20 mouse cellular contexts compared by ENCODE assay signal in genomic region chr5:138163046-138163445, GRCm38 (mm10). TPM values are rescaled to one million over a fixed set of nuclear protein-coding genes. Genes with fewer than 3 reads are reported as not detected.
A peak's percentile ranks its signal among the peaks of the same experiment; 100 is the strongest.
DNase-seq lines count a peak whose midpoint lies in the region; ATAC-seq lines count a peak whose summit lies in the region.
"Had no signal": no experiment of that assay in that cellular context is flagged by ENCODE, and none has a peak within 500 bp of the region (broad histone marks: within the 10 kb centered on the region; RNA-seq: fewer than 3 reads in every experiment).

No protein-coding gene starts in this region.

- ATAC-seq in forebrain, embryonic 12.5 days (ENCODE audit: low FRiP score): no peak
- ATAC-seq in forebrain, embryonic 16.5 days: no peak
- no peak for ATAC-seq in neural tube, embryonic 12.5 days (ENCODE audit: low FRiP score, low read depth)
- no peak for ATAC-seq in limb, embryonic 12.5 days (ENCODE audit: insufficient number of reproducible peaks, insufficient read depth, low FRiP score, low TSS enrichment, low read depth)
- ATAC-seq in kidney, embryonic 14.5 days (ENCODE audit: low FRiP score, low TSS enrichment): no peak
- ATAC-seq: Patski had no signal

- H3K9ac ChIP-seq in forebrain, embryonic 12.5 days: peak overlapping the region; percentile 0; the same call in 1 of the 2 replicates
- no peak overlapping the region for H3K9ac ChIP-seq in forebrain, embryonic 16.5 days (replicated peaks; ENCODE audit: low read depth, low read length)
- no peak overlapping the region for H3K9ac ChIP-seq in neural tube, embryonic 12.5 days
- H3K9ac ChIP-seq in limb, embryonic 12.5 days (replicated peaks): no peak overlapping the region
- H3K9ac ChIP-seq in kidney, embryonic 14.5 days (ENCODE audit: low read depth, low read length): no peak overlapping the region
- H3K9ac ChIP-seq: limb, embryonic 15.5 days; lung, embryonic 14.5 days; midbrain, embryonic 12.5 days had no signal

- H3K4me3 ChIP-seq in forebrain, embryonic 12.5 days (replicated peaks): no peak overlapping the region
- no peak overlapping the region for H3K4me3 ChIP-seq in forebrain, embryonic 16.5 days (replicated peaks; ENCODE audit: low read length)
- H3K4me3 ChIP-seq in neural tube, embryonic 12.5 days: no peak overlapping the region
- H3K4me3 ChIP-seq in limb, embryonic 12.5 days (replicated peaks): peak overlapping the region; percentile 13; the same call in 1 of the 2 replicates
- no peak overlapping the region for H3K4me3 ChIP-seq in kidney, embryonic 14.5 days (ENCODE audit: low read length)
- H3K4me3 ChIP-seq: heart, adult 2 months; layer of hippocampus, adult 2 months; midbrain, embryonic 12.5 days had no signal

- DNase-seq in neural tube, embryonic 10.5 days (ENCODE audit: extremely low spot score, low spot score): no peak
- DNase-seq in thymus, postnatal 14 days: no peak
- DNase-seq: adrenal gland, postnatal 14 days; cerebellum, adult 11 months; heart, adult 2 months; heart, postnatal 36 days; kidney, adult 2 months; kidney, postnatal 14 days; layer of hippocampus, postnatal 36 days; lung, embryonic 14.5 days; lung, postnatal 36 days had no signal

- no peaks in the 10 kb centered on the region for H3K27me3 ChIP-seq in forebrain, embryonic 12.5 days
- no peaks in the 10 kb centered on the region for H3K27me3 ChIP-seq in forebrain, embryonic 16.5 days (replicated peaks; ENCODE audit: control insufficient read depth, insufficient read depth, low read length)
- H3K27me3 ChIP-seq in neural tube, embryonic 12.5 days (replicated peaks): no peaks in the 10 kb centered on the region
- H3K27me3 ChIP-seq in limb, embryonic 12.5 days: no peaks in the 10 kb centered on the region
- H3K27me3 ChIP-seq in kidney, embryonic 14.5 days (ENCODE audit: control insufficient read depth, insufficient read depth, low read length): no peaks in the 10 kb centered on the region
- H3K27me3 ChIP-seq: limb, embryonic 15.5 days; midbrain, embryonic 12.5 days; Patski had no signal

- H3K36me3 ChIP-seq in forebrain, embryonic 12.5 days (replicated peaks): peaks cover 60% of the 10 kb centered on the region
- H3K36me3 ChIP-seq in forebrain, embryonic 16.5 days (ENCODE audit: control insufficient read depth, insufficient read depth): peaks cover 45% of the 10 kb centered on the region
- H3K36me3 ChIP-seq in neural tube, embryonic 12.5 days: peaks cover 55% of the 10 kb centered on the region
- peaks cover 58% of the 10 kb centered on the region for H3K36me3 ChIP-seq in limb, embryonic 12.5 days
- H3K36me3 ChIP-seq in kidney, embryonic 14.5 days (ENCODE audit: control insufficient read depth, insufficient read depth, low read length): peaks cover 55% of the 10 kb centered on the region

- H3K27ac ChIP-seq in forebrain, embryonic 12.5 days: no peak overlapping the region
- H3K27ac ChIP-seq in forebrain, embryonic 16.5 days (ENCODE audit: low read length): no peak overlapping the region
- no peak overlapping the region for H3K27ac ChIP-seq in neural tube, embryonic 12.5 days
- H3K27ac ChIP-seq in limb, embryonic 12.5 days: no peak overlapping the region
- no peak overlapping the region for H3K27ac ChIP-seq in kidney, embryonic 14.5 days (ENCODE audit: low read depth, low read length)
- H3K27ac ChIP-seq: heart, adult 2 months; layer of hippocampus, adult 2 months; limb, embryonic 15.5 days; midbrain, embryonic 12.5 days had no signal

- H3K4me1 ChIP-seq in forebrain, embryonic 12.5 days: peaks cover 19% of the 10 kb centered on the region
- H3K4me1 ChIP-seq in forebrain, embryonic 16.5 days (replicated peaks; ENCODE audit: control insufficient read depth, insufficient read depth, low read length): peaks cover 21% of the 10 kb centered on the region
- peaks cover 13% of the 10 kb centered on the region; the same call in 1 of the 2 replicates for H3K4me1 ChIP-seq in neural tube, embryonic 12.5 days
- H3K4me1 ChIP-seq in limb, embryonic 12.5 days (replicated peaks): peaks cover 12% of the 10 kb centered on the region
- H3K4me1 ChIP-seq in kidney, embryonic 14.5 days (ENCODE audit: control insufficient read depth, insufficient read depth, low read length): peaks cover 11% of the 10 kb centered on the region; the same call in 1 of the 2 replicates

- H3K9me3 ChIP-seq in forebrain, embryonic 12.5 days: no peaks in the 10 kb centered on the region
- H3K9me3 ChIP-seq in forebrain, embryonic 16.5 days (ENCODE audit: control insufficient read depth, low read length): no peaks in the 10 kb centered on the region
- no peaks in the 10 kb centered on the region for H3K9me3 ChIP-seq in neural tube, embryonic 12.5 days
- no peaks in the 10 kb centered on the region for H3K9me3 ChIP-seq in limb, embryonic 12.5 days
- H3K9me3 ChIP-seq in kidney, embryonic 14.5 days (ENCODE audit: control insufficient read depth, low read length): no peaks in the 10 kb centered on the region
- H3K9me3 ChIP-seq: limb, embryonic 15.5 days; midbrain, embryonic 12.5 days had no signal

- 86% methylated on average over 6 of the region's 6 CpGs for WGBS in forebrain, embryonic 12.5 days
- 71% methylated on average over 6 of the region's 6 CpGs for WGBS in forebrain, embryonic 16.5 days
- WGBS in neural tube, embryonic 12.5 days: 71% methylated on average over 6 of the region's 6 CpGs
- WGBS in limb, embryonic 12.5 days: 64% methylated on average over 6 of the region's 6 CpGs
- WGBS in kidney, embryonic 14.5 days: 66% methylated on average over 6 of the region's 6 CpGs

- no peak overlapping the region for H3K4me2 ChIP-seq in forebrain, embryonic 12.5 days
- no peak overlapping the region for H3K4me2 ChIP-seq in forebrain, embryonic 16.5 days (ENCODE audit: low read length)
- 0 out of 2 replicates have a peak overlapping the region, but pooled peaks have one; percentile 12 for H3K4me2 ChIP-seq in neural tube, embryonic 12.5 days (replicated peaks)
- no peak overlapping the region for H3K4me2 ChIP-seq in limb, embryonic 12.5 days
- H3K4me2 ChIP-seq in kidney, embryonic 14.5 days (replicated peaks; ENCODE audit: low read depth, low read length): no peak overlapping the region
- H3K4me2 ChIP-seq: limb, embryonic 15.5 days had no signal

RNA-seq across cellular contexts. Expression of gene Cops6, which starts 2.2 kb away (rescaled TPM):
- polyA plus RNA-seq in forebrain, embryonic 12.5 days (2016; fragmentation: Nextera tagmentation; extraction: Ambion mirVana): 274 and 282 TPM in 2 replicates
- polyA plus RNA-seq in forebrain, embryonic 16.5 days (2015; fragmentation: Nextera tagmentation; extraction: Ambion mirVana): 281 and 305 TPM in 2 replicates
- 301 and 312 TPM in 2 replicates for polyA plus RNA-seq in neural tube, embryonic 12.5 days (2016; fragmentation: Nextera tagmentation; extraction: Ambion mirVana)
- 332 and 333 TPM in 2 replicates for polyA plus RNA-seq in limb, embryonic 12.5 days (2016; fragmentation: Nextera tagmentation; extraction: Ambion mirVana)
- polyA plus RNA-seq in kidney, embryonic 14.5 days (2014; fragmentation: Nextera tagmentation; extraction: Ambion mirVana): 253 and 294 TPM in 2 replicates

RNA-seq across cellular contexts. Expression of gene Zfp113, which starts 7.5 kb away (rescaled TPM):
- polyA plus RNA-seq in forebrain, embryonic 12.5 days (2016; fragmentation: Nextera tagmentation; extraction: Ambion mirVana): 43.9 and 44.1 TPM in 2 replicates
- 39.4 and 43.9 TPM in 2 replicates for polyA plus RNA-seq in forebrain, embryonic 16.5 days (2015; fragmentation: Nextera tagmentation; extraction: Ambion mirVana)
- 35.6 and 40.3 TPM in 2 replicates for polyA plus RNA-seq in neural tube, embryonic 12.5 days (2016; fragmentation: Nextera tagmentation; extraction: Ambion mirVana)
- polyA plus RNA-seq in limb, embryonic 12.5 days (2016; fragmentation: Nextera tagmentation; extraction: Ambion mirVana): 23.4 and 27.4 TPM in 2 replicates
- polyA plus RNA-seq in kidney, embryonic 14.5 days (2014; fragmentation: Nextera tagmentation; extraction: Ambion mirVana): 13.4 and 26.1 TPM in 2 replicates

RNA-seq across cellular contexts. Expression of gene Ap4m1, which starts 8.8 kb away (rescaled TPM):
- polyA plus RNA-seq in forebrain, embryonic 12.5 days (2016; fragmentation: Nextera tagmentation; extraction: Ambion mirVana): 24.6 and 27.5 TPM in 2 replicates
- 27.8 and 31.9 TPM in 2 replicates for polyA plus RNA-seq in forebrain, embryonic 16.5 days (2015; fragmentation: Nextera tagmentation; extraction: Ambion mirVana)
- 23.5 and 24.1 TPM in 2 replicates for polyA plus RNA-seq in neural tube, embryonic 12.5 days (2016; fragmentation: Nextera tagmentation; extraction: Ambion mirVana)
- polyA plus RNA-seq in limb, embryonic 12.5 days (2016; fragmentation: Nextera tagmentation; extraction: Ambion mirVana): 32.0 and 36.3 TPM in 2 replicates
- polyA plus RNA-seq in kidney, embryonic 14.5 days (2014; fragmentation: Nextera tagmentation; extraction: Ambion mirVana): 18.1 and 22.6 TPM in 2 replicates

RNA-seq across cellular contexts. Expression of gene Mcm7, which starts 9.2 kb away (rescaled TPM):
- polyA plus RNA-seq in forebrain, embryonic 12.5 days (2016; fragmentation: Nextera tagmentation; extraction: Ambion mirVana): 313 and 320 TPM in 2 replicates
- polyA plus RNA-seq in forebrain, embryonic 16.5 days (2015; fragmentation: Nextera tagmentation; extraction: Ambion mirVana): 173 and 191 TPM in 2 replicates
- 197 and 198 TPM in 2 replicates for polyA plus RNA-seq in neural tube, embryonic 12.5 days (2016; fragmentation: Nextera tagmentation; extraction: Ambion mirVana)
- 298 and 302 TPM in 2 replicates for polyA plus RNA-seq in limb, embryonic 12.5 days (2016; fragmentation: Nextera tagmentation; extraction: Ambion mirVana)
- polyA plus RNA-seq in kidney, embryonic 14.5 days (2014; fragmentation: Nextera tagmentation; extraction: Ambion mirVana): 176 and 241 TPM in 2 replicates

RNA-seq across cellular contexts. Expression of gene Taf6, which starts 24.2 kb away (rescaled TPM):
- 133 and 137 TPM in 2 replicates for polyA plus RNA-seq in forebrain, embryonic 12.5 days (2016; fragmentation: Nextera tagmentation; extraction: Ambion mirVana)
- 83.2 and 87.6 TPM in 2 replicates for polyA plus RNA-seq in forebrain, embryonic 16.5 days (2015; fragmentation: Nextera tagmentation; extraction: Ambion mirVana)
- 102 and 112 TPM in 2 replicates for polyA plus RNA-seq in neural tube, embryonic 12.5 days (2016; fragmentation: Nextera tagmentation; extraction: Ambion mirVana)
- 114 and 122 TPM in 2 replicates for polyA plus RNA-seq in limb, embryonic 12.5 days (2016; fragmentation: Nextera tagmentation; extraction: Ambion mirVana)
- 80.9 and 109 TPM in 2 replicates for polyA plus RNA-seq in kidney, embryonic 14.5 days (2014; fragmentation: Nextera tagmentation; extraction: Ambion mirVana)
